Mouse (Mus musculus) forebrain, embryonic 16.5 days (tissue): ENCODE measurements at regions not wholly inside any gene's neighbourhood (a gene's known extent, or its start where the extent isn't known, plus 50 kb on each side); places are given as distances from the start of the nearest gene placed in this dataset.

ENCODE experiments used
- ATAC-seq: fragments of 200-750 bp; cut with Nextera tagmentation; 2 replicates; pipeline ENCODE4 v1.8.0; 2017; ENCODE audit warnings: mild to moderate bottlenecking, moderate library complexity
- H3K27ac ChIP-seq: fragments of 300-500 bp; sonication (generic); 2 replicates; pipeline ENCODE4 v1.5.1; 2014; ENCODE audit warnings: low read length, control low read depth
- H3K27me3 ChIP-seq: fragments of 300-500 bp; sonication (generic); replicated peaks from 2 replicates; pipeline ENCODE4 v1.6.1; 2014; ENCODE audit warnings: low read length; ENCODE audit not compliant: control insufficient read depth, insufficient read depth
- H3K36me3 ChIP-seq: fragments of 300-500 bp; sonication (generic); 2 replicates; pipeline ENCODE4 v1.6.1; 2014; ENCODE audit not compliant: control insufficient read depth, insufficient read depth
- H3K4me1 ChIP-seq: fragments of 300-500 bp; sonication (generic); replicated peaks from 2 replicates; pipeline ENCODE4 v1.6.1; 2014; ENCODE audit warnings: low read length; ENCODE audit not compliant: control insufficient read depth, insufficient read depth
- H3K4me2 ChIP-seq: fragments of 300-500 bp; sonication (generic); 2 replicates; pipeline ENCODE4 v1.6.1; 2014; ENCODE audit warnings: mild to moderate bottlenecking, low read length, control low read depth
- H3K4me3 ChIP-seq: fragments of 300-500 bp; sonication (generic); replicated peaks from 2 replicates; pipeline ENCODE4 v1.5.1; 2014; ENCODE audit warnings: mild to moderate bottlenecking, low read length, control low read depth
- H3K9ac ChIP-seq: fragments of 300-500 bp; sonication (generic); replicated peaks from 2 replicates; pipeline ENCODE4 v1.6.1; 2014; ENCODE audit warnings: low read depth, low read length, control low read depth
- H3K9me3 ChIP-seq: fragments of 300-500 bp; sonication (generic); 2 replicates; pipeline ENCODE4 v1.6.1; 2016; ENCODE audit warnings: low read length; ENCODE audit not compliant: control insufficient read depth
- WGBS: fragments of 180-500 bp; shearing (Covaris S2); extraction: QIAGEN DNeasy Blood & Tissue Kit; methylation state at CpG from one replicate; pipeline ENCODE4 v1.1.7; 2014; 5-methylcytosine and 5-hydroxymethylcytosine counted together

DNA sequence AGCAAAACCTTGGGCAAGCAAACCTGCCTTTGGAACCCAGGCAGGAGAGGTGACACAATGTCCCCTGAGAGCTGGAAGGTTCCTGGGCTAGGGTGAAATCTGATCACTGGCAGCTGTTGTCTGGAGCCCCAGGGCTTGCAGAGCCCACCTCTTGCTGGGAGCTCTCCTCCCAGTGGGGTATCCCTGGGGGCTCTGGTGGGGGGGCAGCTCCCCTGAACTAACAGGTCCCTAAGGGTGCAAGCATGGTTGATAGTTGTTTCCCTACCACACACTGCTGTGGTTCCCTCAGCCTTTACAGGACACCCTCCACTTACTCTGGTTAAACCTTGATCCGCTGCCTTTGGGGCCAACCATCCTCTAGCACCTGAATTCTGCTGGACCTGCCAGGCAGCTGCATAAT is 367.3 kb upstream of the Myt1l start:
- H3K4me2 ChIP-seq = no peak overlapping the region
- H3K27me3 ChIP-seq = no peaks in the 10 kb centered on the region
- H3K36me3 ChIP-seq = no peaks in the 10 kb centered on the region
- no peaks in the 10 kb centered on the region for H3K9me3 ChIP-seq
- no peak for ATAC-seq
- H3K4me3 ChIP-seq = no peak overlapping the region
- H3K27ac ChIP-seq = no peak overlapping the region
- H3K9ac ChIP-seq = no peak overlapping the region
- H3K4me1 ChIP-seq = no peaks in the 10 kb centered on the region; the same call in 1 of the 2 replicates
- WGBS = 91% methylated on average over 1 of the region's 1 CpGs

DNA sequence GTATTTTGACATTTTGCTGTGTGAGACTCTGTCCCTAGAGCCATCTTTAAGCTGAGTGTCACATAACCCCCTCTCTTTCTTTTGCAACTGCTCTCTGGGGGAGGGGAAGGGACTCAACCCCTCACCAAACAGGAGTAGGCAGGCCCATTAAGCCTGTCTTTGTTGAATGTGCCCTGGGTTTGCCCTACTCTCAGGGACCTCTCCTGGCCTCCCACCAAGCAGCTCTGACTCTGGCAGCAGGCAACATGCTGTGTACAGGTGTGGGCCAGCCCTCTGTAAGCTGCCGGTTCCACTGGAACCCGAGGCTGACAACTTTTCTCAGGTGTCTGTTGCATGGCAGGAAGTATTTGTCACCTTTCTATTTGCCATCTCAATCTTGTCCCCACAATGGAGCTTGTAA is 366.6 kb upstream of the Myt1l start:
- Histone ChIP-seq H3K27ac (no peak overlapping the region), H3K4me2 (no peak overlapping the region), H3K27me3 (no peaks in the 10 kb centered on the region), H3K4me3 (no peak overlapping the region), H3K9me3 (no peaks in the 10 kb centered on the region), H3K4me1 (no peaks in the 10 kb centered on the region; the same call in 1 of the 2 replicates), H3K36me3 (no peaks in the 10 kb centered on the region), H3K9ac (no peak overlapping the region)
- WGBS = 22% methylated on average over 2 of the region's 2 CpGs
- ATAC-seq = no peak

- Histone ChIP-seq H3K9me3 (no peaks in the 10 kb centered on the region), H3K4me1 (no peaks in the 10 kb centered on the region; the same call in 1 of the 2 replicates), H3K4me3 (no peak overlapping the region), H3K27ac (no peak overlapping the region), H3K27me3 (no peaks in the 10 kb centered on the region), H3K4me2 (no peak overlapping the region), H3K9ac (no peak overlapping the region), H3K36me3 (no peaks in the 10 kb centered on the region)
- 35% methylated on average over 2 of the region's 2 CpGs for WGBS
- no peak for ATAC-seq
These were observed 363.5 kb upstream of the Myt1l start for GRCm38 (mm10) chr12:29164701-29165100.

- WGBS = 53% methylated on average over 2 of the region's 2 CpGs
- H3K27ac ChIP-seq = no peak overlapping the region
- H3K4me3 ChIP-seq = no peak overlapping the region
- H3K36me3 ChIP-seq = no peaks in the 10 kb centered on the region
- no peaks in the 10 kb centered on the region; the same call in 1 of the 2 replicates for H3K4me1 ChIP-seq
- ATAC-seq = no peak
- H3K9me3 ChIP-seq = no peaks in the 10 kb centered on the region
- H3K4me2 ChIP-seq = no peak overlapping the region
- no peak overlapping the region for H3K9ac ChIP-seq
- H3K27me3 ChIP-seq = no peaks in the 10 kb centered on the region
These were observed 361.9 kb upstream of the Myt1l start for GRCm38 (mm10) chr12:29166316-29166715.

GRCm38 (mm10) chr12:29167922-29168321 is 360.3 kb upstream of the Myt1l start:
- Histone ChIP-seq H3K4me1 (no peaks in the 10 kb centered on the region; the same call in 1 of the 2 replicates), H3K9me3 (no peaks in the 10 kb centered on the region), H3K4me3 (no peak overlapping the region), H3K27ac (no peak overlapping the region), H3K27me3 (no peaks in the 10 kb centered on the region), H3K4me2 (no peak overlapping the region), H3K9ac (no peak overlapping the region), H3K36me3 (no peaks in the 10 kb centered on the region)
- 67% methylated on average over 6 of the region's 6 CpGs for WGBS
- ATAC-seq = no peak

- ATAC-seq = 0 out of 2 replicates have a peak, but pooled peaks have one; percentile 61
- Histone ChIP-seq H3K36me3 (no peaks in the 10 kb centered on the region), H3K9me3 (no peaks in the 10 kb centered on the region), H3K9ac (no peak overlapping the region), H3K4me3 (no peak overlapping the region), H3K27me3 (no peaks in the 10 kb centered on the region), H3K4me2 (no peak overlapping the region), H3K27ac (no peak overlapping the region), H3K4me1 (peaks cover 9% of the 10 kb centered on the region)
- WGBS = 32% methylated on average over 10 of the region's 10 CpGs
These were observed 352.3 kb upstream of the Myt1l start for GRCm38 (mm10) chr12:29175698-29176440.

GRCm38 (mm10) chr12:29177145-29177544 is 351.0 kb upstream of the Myt1l start:
- ATAC-seq = no peak
- H3K4me3 ChIP-seq = no peak overlapping the region

GRCm38 (mm10) chr12:29178168-29178895 is 349.9 kb upstream of the Myt1l start:
- Histone ChIP-seq H3K9ac (no peak overlapping the region), H3K4me1 (peaks cover 9% of the 10 kb centered on the region), H3K36me3 (no peaks in the 10 kb centered on the region), H3K27ac (no peak overlapping the region), H3K4me3 (no peak overlapping the region), H3K4me2 (no peak overlapping the region), H3K9me3 (no peaks in the 10 kb centered on the region), H3K27me3 (no peaks in the 10 kb centered on the region)
- 76% methylated on average over 14 of the region's 14 CpGs for WGBS
- no peak for ATAC-seq

More at GRCm38 (mm10) chr12:29177145-29177544, 351.0 kb upstream of the Myt1l start:
- Histone ChIP-seq H3K27ac (no peak overlapping the region), H3K9me3 (no peaks in the 10 kb centered on the region), H3K36me3 (no peaks in the 10 kb centered on the region), H3K27me3 (no peaks in the 10 kb centered on the region), H3K4me1 (peaks cover 9% of the 10 kb centered on the region), H3K9ac (no peak overlapping the region), H3K4me2 (no peak overlapping the region)
- WGBS = 84% methylated on average over 12 of the region's 12 CpGs

- H3K4me1 ChIP-seq = peaks cover 9% of the 10 kb centered on the region
- no peaks in the 10 kb centered on the region for H3K27me3 ChIP-seq
- 15% methylated on average over 2 of the region's 2 CpGs for WGBS
- H3K36me3 ChIP-seq = no peaks in the 10 kb centered on the region
- no peak overlapping the region for H3K9ac ChIP-seq
- H3K4me3 ChIP-seq = no peak overlapping the region
- no peaks in the 10 kb centered on the region for H3K9me3 ChIP-seq
- no peak for ATAC-seq
- H3K4me2 ChIP-seq = no peak overlapping the region
- H3K27ac ChIP-seq = no peak overlapping the region
These were observed 348.8 kb upstream of the Myt1l start for GRCm38 (mm10) chr12:29179405-29179804.
